Mouse (Mus musculus): Measurements from ENCODE around the gene Myo1f.

Gene Myo1f

GRCm38 (mm10) chr17:33555223-33555855 is at the start of gene Myo1f:
Gene Myo1f (plus strand): TSS chr17:33555707.
- ATAC-seq (ENCODE audit: insufficient number of reproducible peaks, low FRiP score, low TSS enrichment), result no peak

DNA sequence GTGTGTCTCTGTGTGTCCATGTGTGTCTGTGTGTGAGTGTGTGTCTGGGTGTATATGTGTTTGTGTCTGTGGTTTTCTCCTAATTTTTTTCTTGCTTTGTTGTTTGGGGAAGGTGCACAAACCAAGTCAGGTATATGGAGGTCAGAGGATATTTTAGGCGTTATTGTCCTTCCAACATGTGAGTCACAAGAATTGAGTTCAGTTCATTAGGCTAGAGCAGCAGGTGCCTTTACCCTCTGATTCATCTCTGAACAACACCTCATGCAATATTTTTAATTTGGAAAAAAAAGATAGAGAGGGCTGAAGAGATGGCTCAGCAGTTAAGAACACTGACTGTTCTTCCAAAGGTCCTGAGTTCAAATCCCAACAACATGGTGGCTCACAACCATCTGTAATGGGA is 47.1 kb upstream of the Myo1f start:
- ATAC-seq (ENCODE audit: insufficient number of reproducible peaks, low FRiP score, low TSS enrichment), result no peak

DNA sequence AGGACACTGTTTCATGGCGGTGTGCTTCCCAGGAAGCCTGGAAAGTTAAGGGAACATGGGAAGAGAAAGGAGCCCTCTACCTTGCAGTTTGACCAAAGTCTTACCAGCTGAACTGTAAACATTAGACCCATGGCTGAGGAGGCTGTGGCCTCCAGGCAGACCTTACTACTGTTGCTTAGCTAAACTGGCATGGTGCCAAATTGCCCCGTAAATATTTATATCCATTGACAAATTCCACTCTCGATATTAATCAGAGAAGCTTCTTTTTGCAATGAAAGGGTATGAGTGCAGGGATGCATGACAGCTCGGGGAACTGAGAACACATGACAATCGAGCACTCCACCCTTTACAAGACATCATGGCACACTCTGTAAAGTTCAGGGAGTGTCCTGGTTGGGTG is 45.3 kb upstream of the Myo1f start:
- no peak for ATAC-seq (ENCODE audit: insufficient number of reproducible peaks, low FRiP score, low TSS enrichment)

- no peak for ATAC-seq (ENCODE audit: insufficient number of reproducible peaks, low FRiP score, low TSS enrichment)
These were observed 42.8 kb upstream of the Myo1f start for GRCm38 (mm10) chr17:33512441-33513415.

GRCm38 (mm10) chr17:33513874-33514273 is 41.6 kb upstream of the Myo1f start:
- no peak for ATAC-seq (ENCODE audit: insufficient number of reproducible peaks, low FRiP score, low TSS enrichment)

DNA sequence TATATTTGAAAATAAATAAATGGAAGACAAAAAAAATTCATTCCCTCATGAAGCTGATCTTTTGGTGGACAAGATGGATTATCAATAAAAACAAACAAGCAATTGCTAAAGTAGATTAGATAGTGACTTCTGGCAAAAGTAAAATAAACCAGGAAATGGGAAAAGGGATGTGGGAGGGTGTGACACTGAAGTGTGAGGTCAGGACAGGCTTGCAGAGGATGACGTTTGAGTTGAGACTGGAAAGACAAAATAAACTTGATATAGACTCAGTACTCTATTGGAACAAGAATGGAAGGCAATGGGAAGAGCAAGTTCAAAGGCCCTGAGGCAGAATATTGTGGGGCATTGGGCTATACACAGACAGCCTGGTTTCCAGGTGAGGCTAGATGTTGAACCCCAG is 35.1 kb upstream of the Myo1f start:
- ATAC-seq (ENCODE audit: insufficient number of reproducible peaks, low FRiP score, low TSS enrichment), result no peak

GRCm38 (mm10) chr17:33523431-33523917 is 32.0 kb upstream of the Myo1f start:
- ATAC-seq (ENCODE audit: insufficient number of reproducible peaks, low FRiP score, low TSS enrichment), result no peak

DNA sequence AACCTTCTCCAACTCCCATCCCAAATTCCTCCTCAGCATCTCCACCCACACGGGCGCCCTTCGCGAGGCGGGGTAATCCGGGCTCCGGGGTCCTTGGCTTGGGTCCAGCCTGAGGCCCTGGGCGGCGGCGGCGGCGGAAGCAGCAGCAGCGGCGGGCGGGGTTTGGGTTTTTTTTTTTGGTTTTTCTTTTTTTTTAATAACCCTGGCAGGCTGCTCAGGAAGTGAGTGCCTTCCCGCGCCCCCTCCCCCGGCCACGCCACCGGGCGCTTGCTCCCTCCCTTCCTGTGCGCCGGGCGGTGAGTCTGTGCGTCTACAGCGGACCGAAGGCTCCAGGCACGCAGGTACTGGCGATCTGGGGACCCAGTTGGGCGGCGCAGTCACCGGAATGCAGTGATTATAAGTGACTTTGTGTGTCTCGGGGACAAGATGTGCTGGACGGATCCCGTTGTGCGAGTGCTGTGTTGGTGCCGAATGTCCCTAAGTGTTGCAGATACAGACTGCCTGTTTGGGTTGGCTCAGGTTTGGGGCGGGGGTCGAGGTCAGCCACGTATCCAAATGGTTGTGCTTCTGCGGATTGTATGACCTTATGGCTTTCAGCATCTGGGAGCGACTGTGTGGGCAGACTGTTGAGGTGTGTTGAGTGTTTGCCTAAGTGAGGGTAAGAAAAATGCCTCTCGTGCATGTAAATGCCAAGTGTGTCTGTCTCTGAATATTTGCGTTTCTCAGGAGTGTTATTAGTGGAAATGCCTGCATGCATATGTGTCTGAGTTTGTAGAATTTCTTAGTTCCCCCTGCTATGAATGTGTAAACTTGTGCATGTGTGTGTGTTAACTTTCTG is 31.4 kb upstream of the Myo1f start, which contains the start of gene Adamts10:
Gene Adamts10 (plus strand): TSS at position 287 of the 838 bp plus-strand sequence.
- peak; percentile 51; the same call in 1 of the 2 replicates for ATAC-seq (ENCODE audit: insufficient number of reproducible peaks, low FRiP score, low TSS enrichment)

DNA sequence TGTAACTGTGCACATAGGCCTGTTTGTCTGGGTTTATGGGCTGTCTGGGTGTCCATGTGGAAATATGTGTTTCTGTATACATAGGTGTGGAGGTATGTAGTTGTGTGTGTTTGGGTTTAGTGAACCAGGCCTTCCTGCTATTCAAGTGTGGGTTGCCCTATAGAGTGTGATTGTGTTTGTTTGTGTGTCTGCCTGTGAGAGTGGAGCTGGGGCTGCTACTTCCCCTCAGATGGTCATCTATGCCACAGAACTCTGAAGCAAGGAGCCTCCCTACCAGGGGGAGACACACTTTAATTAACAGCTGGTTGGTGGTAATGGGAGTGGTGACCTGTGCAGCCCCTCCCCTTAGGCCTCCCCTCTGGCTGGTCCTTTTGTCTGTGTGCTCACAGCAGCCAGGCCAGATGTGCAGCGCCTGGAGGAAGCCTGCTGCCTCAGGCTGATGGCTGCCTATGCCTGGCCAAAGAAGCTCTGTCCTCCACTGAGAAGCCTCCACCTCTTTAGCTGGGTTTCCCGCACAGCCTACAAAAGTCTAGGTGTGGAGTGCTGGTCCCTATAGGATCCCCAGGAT is 30.6 kb upstream of the Myo1f start:
- ATAC-seq (ENCODE audit: insufficient number of reproducible peaks, low FRiP score, low TSS enrichment), result no peak

DNA sequence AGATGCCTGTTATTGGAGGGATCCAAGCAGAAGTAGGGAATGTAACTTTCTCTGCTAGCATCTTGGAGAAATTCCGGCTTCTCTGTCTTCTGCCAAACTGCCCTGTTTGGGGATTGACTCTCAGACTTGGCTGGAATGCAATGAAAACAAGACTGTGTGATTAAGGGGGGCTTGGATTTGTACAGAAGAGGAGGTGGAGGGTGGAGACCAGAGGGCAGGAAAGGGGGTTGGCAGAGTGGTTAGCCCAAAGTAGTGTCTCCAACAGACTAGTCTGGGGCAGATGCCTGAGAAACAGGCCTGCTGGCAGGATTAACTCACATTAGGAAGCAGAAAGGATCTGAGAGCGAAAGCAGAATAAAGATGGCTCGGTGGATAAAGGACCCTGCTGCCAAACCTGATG is 29.0 kb upstream of the Myo1f start:
- ATAC-seq (ENCODE audit: insufficient number of reproducible peaks, low FRiP score, low TSS enrichment), result no peak

GRCm38 (mm10) chr17:33539106-33539675 is 16.3 kb upstream of the Myo1f start:
- peak; percentile 15; the same call in 1 of the 2 replicates for ATAC-seq (ENCODE audit: insufficient number of reproducible peaks, low FRiP score, low TSS enrichment)

- no peak; the same call in 1 of the 2 replicates for ATAC-seq (ENCODE audit: insufficient number of reproducible peaks, low FRiP score, low TSS enrichment)
These were observed 15.6 kb upstream of the Myo1f start for GRCm38 (mm10) chr17:33539878-33540277.

DNA sequence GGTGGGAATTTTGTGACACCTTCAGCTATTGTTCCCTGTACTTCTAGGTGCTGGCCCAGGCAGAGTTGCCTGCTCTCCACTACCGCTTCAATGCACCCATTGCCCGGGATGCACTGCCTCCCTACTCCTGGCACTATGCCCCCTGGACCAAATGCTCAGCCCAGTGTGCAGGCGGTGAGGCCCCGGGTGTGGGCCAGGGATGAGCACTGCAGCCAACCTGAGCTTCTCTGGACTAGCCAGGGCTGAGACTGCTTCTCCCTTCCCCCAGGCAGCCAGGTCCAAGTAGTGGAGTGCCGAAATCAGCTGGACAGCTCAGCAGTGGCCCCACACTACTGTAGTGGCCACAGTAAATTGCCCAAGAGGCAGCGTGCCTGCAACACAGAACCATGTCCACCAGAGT is 6.3 kb upstream of the Myo1f start:
- peak; percentile 92 for ATAC-seq (ENCODE audit: insufficient number of reproducible peaks, low FRiP score, low TSS enrichment)

GRCm38 (mm10) chr17:33550388-33550787 is 5.1 kb upstream of the Myo1f start:
- no peak for ATAC-seq (ENCODE audit: insufficient number of reproducible peaks, low FRiP score, low TSS enrichment)

DNA sequence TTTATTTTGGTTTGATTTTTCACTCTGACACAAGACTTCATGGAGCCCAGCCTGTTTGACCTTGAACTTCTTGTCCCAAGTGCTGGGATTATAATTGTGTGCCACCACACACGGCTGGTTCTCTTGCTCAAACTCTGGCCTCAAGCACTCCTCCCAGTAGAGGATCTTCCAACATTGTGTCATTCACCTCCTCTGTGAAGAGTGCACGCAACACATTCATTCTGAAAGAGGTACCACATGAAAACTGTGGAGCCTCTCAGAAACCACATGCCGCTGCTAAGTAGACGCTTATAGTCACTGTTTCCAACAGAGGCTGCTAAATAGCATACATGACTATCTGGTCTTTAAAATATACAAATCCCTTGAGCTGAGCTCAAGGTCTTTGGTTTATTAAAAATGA is 3.4 kb upstream of the Myo1f start:
- no peak for ATAC-seq (ENCODE audit: insufficient number of reproducible peaks, low FRiP score, low TSS enrichment)

DNA sequence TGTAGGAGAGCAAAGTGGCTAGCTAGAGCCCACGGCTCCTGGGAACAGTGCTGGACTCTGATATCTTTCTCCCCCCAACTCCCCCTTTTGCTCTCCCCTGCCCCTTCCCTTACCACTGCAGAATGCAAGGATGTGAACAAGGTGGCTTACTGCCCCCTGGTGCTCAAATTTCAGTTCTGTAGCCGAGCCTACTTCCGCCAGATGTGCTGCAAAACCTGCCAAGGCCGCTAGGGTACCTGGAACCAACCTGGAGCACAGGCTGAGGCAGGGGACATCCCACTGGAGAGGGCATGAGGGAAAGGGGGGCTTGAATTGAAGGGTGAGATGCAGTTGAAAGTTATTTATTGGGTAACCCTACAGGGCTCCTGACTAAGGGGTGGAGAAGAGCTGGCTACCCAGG is 2.5 kb upstream of the Myo1f start:
- no peak for ATAC-seq (ENCODE audit: insufficient number of reproducible peaks, low FRiP score, low TSS enrichment)

DNA sequence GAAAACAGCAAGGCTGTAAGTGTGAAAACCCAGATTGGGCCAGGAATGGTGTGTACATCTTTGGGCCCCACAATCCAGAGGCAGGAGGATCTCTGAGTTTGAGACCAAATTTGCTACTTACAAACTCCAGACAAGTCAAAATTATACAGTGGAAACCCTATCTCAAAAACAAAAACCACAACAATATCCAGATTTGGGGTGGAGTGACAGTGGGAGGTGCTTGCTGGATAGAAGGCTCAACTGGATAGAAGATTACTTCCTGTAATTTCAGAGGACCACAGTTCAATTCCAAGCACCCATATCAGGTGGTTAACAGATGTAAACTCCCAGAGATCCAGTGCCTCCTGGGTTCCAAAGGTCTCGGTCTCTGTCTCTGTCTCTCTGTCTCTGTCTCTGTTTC is 971 bp upstream of the Myo1f start:
- ATAC-seq (ENCODE audit: insufficient number of reproducible peaks, low FRiP score, low TSS enrichment), result no peak

DNA sequence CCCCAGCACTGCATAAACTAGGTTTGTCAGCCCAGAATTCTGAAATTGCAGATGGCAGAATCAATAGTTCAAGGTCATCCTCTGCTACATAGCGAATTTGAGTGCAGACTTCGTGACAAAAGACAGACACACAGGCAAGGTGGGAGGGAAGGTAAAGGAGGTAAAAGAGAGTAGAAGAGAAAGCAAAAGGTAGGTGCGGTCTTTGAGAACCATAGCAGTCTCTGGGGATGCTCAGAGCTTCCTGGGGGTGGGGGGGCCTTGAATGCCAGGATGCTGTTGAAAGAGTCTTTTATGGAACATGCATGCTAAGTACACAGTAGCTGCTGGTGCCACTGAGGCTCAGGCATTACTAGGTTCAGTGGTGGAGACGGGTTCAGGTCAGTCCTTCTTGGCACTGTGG is 2.4 kb downstream of the Myo1f start:
- no peak for ATAC-seq (ENCODE audit: insufficient number of reproducible peaks, low FRiP score, low TSS enrichment)

- no peak for ATAC-seq (ENCODE audit: insufficient number of reproducible peaks, low FRiP score, low TSS enrichment)
These were observed 8.1 kb downstream of the Myo1f start for GRCm38 (mm10) chr17:33563527-33564076.

All from cerebellum, adult (tissue).